Comparison of ENCODE assay signal across 10 mouse cellular contexts in the genomic region with DNA sequence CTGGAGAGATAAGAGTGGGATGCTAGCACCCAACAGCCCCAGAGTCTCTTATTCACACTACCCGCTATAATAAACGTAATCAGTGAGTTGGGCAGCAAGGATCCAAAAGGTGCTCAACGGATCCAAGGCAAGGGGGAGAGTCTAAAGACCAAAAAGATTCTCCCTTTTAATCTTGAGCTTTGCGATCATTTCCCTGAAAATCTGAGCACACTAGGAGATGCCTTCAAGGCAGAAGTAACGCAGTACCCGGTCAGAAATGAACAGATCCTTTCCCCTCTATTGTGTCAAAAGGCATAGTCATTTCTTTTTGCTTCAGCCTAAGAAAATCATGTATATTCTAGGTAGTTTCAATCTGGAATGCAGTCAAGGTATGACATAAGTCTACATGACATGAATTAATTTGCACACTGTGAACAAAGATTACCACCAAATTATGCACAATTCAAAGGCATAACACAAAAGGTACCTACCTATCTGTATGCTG. TPM values are rescaled to one million over a fixed set of nuclear protein-coding genes. Genes with fewer than 3 reads are reported as not detected.
DNase-seq lines count a peak whose midpoint lies in the region; ATAC-seq and TF ChIP-seq lines count a peak whose summit lies in the region.
"Had no signal": no experiment of that assay in that cellular context is flagged by ENCODE, and none has a peak within 500 bp of the region (broad histone marks: within the 10 kb centered on the region; RNA-seq: fewer than 3 reads in every experiment).

No protein-coding gene starts in this region.

- 1% methylated on average over 6 of the region's 6 CpGs for WGBS in forebrain, embryonic 15.5 days
- WGBS in limb, embryonic 14.5 days = 20% methylated on average over 6 of the region's 6 CpGs

- no peak for TF ChIP-seq POLR2A in limb, embryonic 14.5 days (IDR thresholded peaks at IDR 0.05; ENCODE audit: borderline replicate concordance, extremely low read depth, insufficient read depth, insufficient read length)

- peak overlapping the region; percentile 89 for H3K4me3 ChIP-seq in forebrain, embryonic 15.5 days
- H3K4me3 ChIP-seq in limb, embryonic 14.5 days (replicated peaks; ENCODE audit: low read length) = peak overlapping the region; percentile 42

- peak overlapping the region; percentile 98 for H3K27ac ChIP-seq in forebrain, embryonic 15.5 days (replicated peaks)
- H3K27ac ChIP-seq in limb, embryonic 14.5 days (replicated peaks; ENCODE audit: low read depth, low read length) = no peak overlapping the region

- no peaks in the 10 kb centered on the region for H3K27me3 ChIP-seq in forebrain, embryonic 15.5 days
- peaks cover 29% of the 10 kb centered on the region for H3K27me3 ChIP-seq in limb, embryonic 14.5 days (ENCODE audit: control insufficient read depth, insufficient read depth, low read length)

- peak overlapping the region; percentile 86 for H3K9ac ChIP-seq in forebrain, embryonic 15.5 days (replicated peaks)
- no peak overlapping the region for H3K9ac ChIP-seq in limb, embryonic 14.5 days (ENCODE audit: low read depth, low read length, severe bottlenecking)

- peak; percentile 3; the same call in 1 of the 2 replicates for ATAC-seq in forebrain, embryonic 15.5 days (replicated peaks)
- ATAC-seq in limb, embryonic 14.5 days (ENCODE audit: low FRiP score, low read depth) = no peak

- peak overlapping the region; percentile 76 for H3K4me2 ChIP-seq in forebrain, embryonic 15.5 days (replicated peaks)
- peak overlapping the region; percentile 90; the same call in 1 of the 2 replicates for H3K4me2 ChIP-seq in limb, embryonic 14.5 days (replicated peaks; ENCODE audit: low read depth, low read length, severe bottlenecking)

- no peaks in the 10 kb centered on the region for H3K9me3 ChIP-seq in forebrain, embryonic 15.5 days
- H3K9me3 ChIP-seq in limb, embryonic 14.5 days (ENCODE audit: control insufficient read depth, low read length) = no peaks in the 10 kb centered on the region

- no peaks in the 10 kb centered on the region for H3K36me3 ChIP-seq in forebrain, embryonic 15.5 days
- no peaks in the 10 kb centered on the region for H3K36me3 ChIP-seq in limb, embryonic 14.5 days (ENCODE audit: control insufficient read depth, insufficient read depth, low read length)

- H3K4me1 ChIP-seq in forebrain, embryonic 15.5 days = peaks cover 34% of the 10 kb centered on the region
- peaks cover 16% of the 10 kb centered on the region for H3K4me1 ChIP-seq in limb, embryonic 14.5 days (ENCODE audit: control insufficient read depth, insufficient read depth, low read length)

- peak; percentile 14 for DNase-seq in retina, embryonic 14.5 days (ENCODE audit: low spot score)
- no peak for DNase-seq in retina, postnatal 1 day
- DNase-seq in limb, embryonic 14.5 days (ENCODE audit: low spot score) = no peak
- DNase-seq in retina, postnatal 7 days (ENCODE audit: low read depth, low spot score) = peak; percentile 0
- DNase-seq in thymus, postnatal 14 days = no peak
- DNase-seq in adrenal gland, adult 8-10 months = no peak
- no peak for DNase-seq in gastrocnemius, postnatal 4 days (ENCODE audit: low spot score in 2 of 2)
- DNase-seq: gastrocnemius, postnatal 25 days had no signal

RNA-seq across cellular contexts. Expression of gene Gria2, which starts 0.8 kb away (rescaled TPM):
- 198 and 222 TPM in 2 replicates for polyA plus RNA-seq in forebrain, embryonic 15.5 days (2015; fragmentation: Nextera tagmentation; extraction: Ambion mirVana)
- polyA plus RNA-seq in limb, embryonic 14.5 days (2012; rRNA removed) = 5.4 and 6.9 TPM in 2 replicates
- polyA plus RNA-seq in limb, embryonic 14.5 days (2014; fragmentation: Nextera tagmentation; extraction: Ambion mirVana) = 5.0 and 6.8 TPM in 2 replicates
- 10 to 100 TPM; 12.2 to 22.3 (median 18.1) TPM for total RNA-seq in adrenal gland, adult 8-10 months (2022)
- under 1 TPM; 0.34 to 0.49 TPM for total RNA-seq in gastrocnemius, postnatal 4 days (2021)
- total RNA-seq: monocyte, adult 5-6 weeks had no signal

Comparison
In these comparisons a context has a peak if more than half of its experiments do, and no peak if none do; other contexts are left out.
1. DNase-seq: peak in retina, embryonic 14.5 days (single experiment) and retina, postnatal 7 days (single experiment); none in retina, postnatal 1 day (single experiment), limb, embryonic 14.5 days (single experiment), thymus, postnatal 14 days (single experiment), adrenal gland, adult 8-10 months (single experiment) and gastrocnemius, postnatal 4 days (0 of 2).
2. RNA of gene Gria2, which starts 0.8 kb away (total RNA-seq): 12.2 to 22.3 TPM in adrenal gland, adult 8-10 months; 0.34 to 0.49 TPM in gastrocnemius, postnatal 4 days; every median in the first group is over 4 times any median in the second.